Mouse (Mus musculus) olfactory bulb, adult 2 months (tissue): ENCODE measurements around the gene Twnk.

Source experiments
- CTCF ChIP-seq: fragments of 200-500 bp; IDR thresholded peaks from 2 replicates; pipeline ENCODE4 v1.5.1; 2012; ENCODE audit warnings: low read depth, mild to moderate bottlenecking, low read length, moderate library complexity; ENCODE audit not compliant: insufficient read depth
- POLR2A ChIP-seq: fragments of 200-500 bp; IDR thresholded peaks from 2 replicates; pipeline ENCODE4 v1.6.1; 2012; ENCODE audit warnings: mild to moderate bottlenecking, low read depth, low read length, moderate library complexity; ENCODE audit not compliant: insufficient read depth

GRCm38 (mm10) chr19:45025937-45026568 lies 20.6 kb downstream of the Twnk start:
- TF ChIP-seq POLR2A (no peak), CTCF (no peak)
